In the genomic region with DNA sequence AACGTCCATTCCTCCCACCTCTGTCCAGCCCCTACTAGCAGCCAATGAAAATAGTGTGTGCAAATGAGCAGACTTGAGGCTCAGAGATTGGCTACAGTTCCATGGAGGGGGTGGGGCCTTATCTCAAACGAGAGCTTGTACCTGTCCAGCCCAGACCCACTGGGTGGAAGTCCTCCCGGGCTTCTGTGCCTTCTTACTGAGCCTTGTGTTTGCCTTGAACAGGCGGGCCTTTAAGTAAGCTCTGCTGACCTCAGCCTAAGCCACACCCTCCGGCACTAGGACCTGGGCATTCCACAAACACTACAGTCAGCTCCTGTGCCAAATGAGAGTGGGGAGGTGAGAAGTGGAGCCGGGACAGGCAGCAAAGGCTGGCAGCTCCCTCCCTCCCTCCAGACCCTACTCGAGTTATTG, we compare ENCODE assay signal across 8 mouse cellular contexts. TPM values are rescaled to one million over a fixed set of nuclear protein-coding genes. Genes with fewer than 3 reads are reported as not detected.
DNase-seq lines count a peak whose midpoint lies in the region; ATAC-seq and TF ChIP-seq lines count a peak whose summit lies in the region.

No protein-coding gene starts in this region.

- TF ChIP-seq EP300 in liver, postnatal 0 days (IDR thresholded peaks at IDR 0.05; ENCODE audit: low read depth) = 0 out of 2 replicates have a peak, but pooled peaks have one; percentile 35

- no peaks in the 10 kb centered on the region for H3K36me3 ChIP-seq in forebrain, embryonic 14.5 days (ENCODE audit: control insufficient read depth, insufficient read depth, low read length)
- H3K36me3 ChIP-seq in intestine, embryonic 16.5 days (ENCODE audit: control insufficient read depth, insufficient read depth, low read length) = no peaks in the 10 kb centered on the region
- H3K36me3 ChIP-seq in liver, postnatal 0 days (replicated peaks; ENCODE audit: insufficient read depth, low read length) = peaks cover 36% of the 10 kb centered on the region

- TF ChIP-seq CTCF in liver, postnatal 0 days (IDR thresholded peaks at IDR 0.05; ENCODE audit: low read depth) = no peak

- no peaks in the 10 kb centered on the region for H3K4me1 ChIP-seq in forebrain, embryonic 14.5 days (ENCODE audit: control insufficient read depth, insufficient read depth, low read length)
- H3K4me1 ChIP-seq in intestine, embryonic 16.5 days (ENCODE audit: control insufficient read depth, insufficient read depth, low read length) = peaks cover 77% of the 10 kb centered on the region
- peaks cover 87% of the 10 kb centered on the region for H3K4me1 ChIP-seq in liver, postnatal 0 days (ENCODE audit: insufficient read depth)

- no peak overlapping the region for H3K4me2 ChIP-seq in forebrain, embryonic 14.5 days (ENCODE audit: low read length)
- H3K4me2 ChIP-seq in intestine, embryonic 16.5 days (ENCODE audit: low read depth, low read length) = peak overlapping the region; percentile 30; the same call in 1 of the 2 replicates
- H3K4me2 ChIP-seq in liver, postnatal 0 days (ENCODE audit: low read depth, low read length) = peak overlapping the region; percentile 65

- no peak overlapping the region for H3K4me3 ChIP-seq in forebrain, embryonic 14.5 days (ENCODE audit: low read depth, low read length)
- no peak overlapping the region for H3K4me3 ChIP-seq in intestine, embryonic 16.5 days (ENCODE audit: low read length)
- H3K4me3 ChIP-seq in liver, postnatal 0 days (ENCODE audit: low read depth, low read length) = no peak overlapping the region

- WGBS in forebrain, embryonic 14.5 days = under 1% methylated on average over 7 of the region's 7 CpGs
- 1% methylated on average over 7 of the region's 7 CpGs for WGBS in intestine, embryonic 16.5 days
- WGBS in liver, postnatal 0 days (ENCODE audit: insufficient replicate concordance) = 14% methylated on average over 7 of the region's 7 CpGs

- H3K9me3 ChIP-seq in forebrain, embryonic 14.5 days (replicated peaks; ENCODE audit: control insufficient read depth, low read length) = no peaks in the 10 kb centered on the region
- no peaks in the 10 kb centered on the region for H3K9me3 ChIP-seq in intestine, embryonic 16.5 days (ENCODE audit: control insufficient read depth, low read length)
- H3K9me3 ChIP-seq in liver, postnatal 0 days (ENCODE audit: low read length) = no peaks in the 10 kb centered on the region

- no peak overlapping the region for H3K9ac ChIP-seq in forebrain, embryonic 14.5 days (ENCODE audit: low read length)
- H3K9ac ChIP-seq in intestine, embryonic 16.5 days (ENCODE audit: low read depth, low read length) = no peak overlapping the region; the same call in 1 of the 2 replicates
- H3K9ac ChIP-seq in liver, postnatal 0 days (replicated peaks) = no peak overlapping the region

- peak; percentile 21 for DNase-seq in A20 (ENCODE audit: low read depth, low spot score)
- DNase-seq in adrenal gland, adult 2 months = peak; percentile 77
- no peak for DNase-seq in forebrain, embryonic 14.5 days (ENCODE audit: low spot score)
- DNase-seq in liver, postnatal 0 days = peak; percentile 83
- peak; percentile 30 for DNase-seq in ovary, postnatal 14 days (ENCODE audit: low spot score)
- DNase-seq in layer of hippocampus, adult 11-12 months (ENCODE audit: low spot score) = no peak
- no peak for DNase-seq in B cell, adult 2 months

- peak; percentile 38; the same call in 1 of the 2 replicates for ATAC-seq in forebrain, embryonic 14.5 days
- ATAC-seq in intestine, embryonic 16.5 days = peak; percentile 93
- peak; percentile 96 for ATAC-seq in liver, postnatal 0 days

- no peak overlapping the region for H3K27ac ChIP-seq in forebrain, embryonic 14.5 days (ENCODE audit: low read depth, low read length)
- H3K27ac ChIP-seq in intestine, embryonic 16.5 days (ENCODE audit: low read length) = peak overlapping the region; percentile 73
- peak overlapping the region; percentile 77 for H3K27ac ChIP-seq in liver, postnatal 0 days (ENCODE audit: low read depth)

- no peaks in the 10 kb centered on the region for H3K27me3 ChIP-seq in forebrain, embryonic 14.5 days (replicated peaks; ENCODE audit: control insufficient read depth, insufficient read depth, low read length)
- H3K27me3 ChIP-seq in intestine, embryonic 16.5 days (replicated peaks; ENCODE audit: control insufficient read depth, insufficient read depth, low read length) = no peaks in the 10 kb centered on the region
- no peaks in the 10 kb centered on the region for H3K27me3 ChIP-seq in liver, postnatal 0 days (ENCODE audit: insufficient read depth, low read length)

RNA-seq across cellular contexts. Expression of a gene that starts 12.3 kb away (rescaled TPM):
- 10 to 100 TPM; 16.0 to 24.2 TPM for total RNA-seq in adrenal gland, adult 2 months (2021)
- polyA plus RNA-seq in adrenal gland, adult 2 months (2012; rRNA removed) = 37.4 and 60.4 TPM in 2 replicates
- polyA plus RNA-seq in forebrain, embryonic 14.5 days (2014; fragmentation: Nextera tagmentation; extraction: Ambion mirVana) = 0.41 and 0.47 TPM in 2 replicates
- 2.6 and 2.7 TPM in 2 replicates for polyA plus RNA-seq in intestine, embryonic 16.5 days (2015; fragmentation: Nextera tagmentation; extraction: Ambion mirVana)
- polyA plus RNA-seq in liver, postnatal 0 days (2015; fragmentation: Nextera tagmentation; extraction: Ambion mirVana) = 5.7 and 6.9 TPM in 2 replicates

Comparison
In these comparisons a context has a peak if more than half of its experiments do, and no peak if none do; other contexts are left out.
1. DNase-seq: peak in A20 (single experiment), adrenal gland, adult 2 months (single experiment), liver, postnatal 0 days (single experiment) and ovary, postnatal 14 days (single experiment); none in forebrain, embryonic 14.5 days (single experiment), layer of hippocampus, adult 11-12 months (single experiment) and B cell, adult 2 months (0 of 2).
2. ATAC-seq: peak in every context shown above with its lines; median percentile 96 in liver, postnatal 0 days; 93 in intestine, embryonic 16.5 days; 38 in forebrain, embryonic 14.5 days.